In the genomic region with DNA sequence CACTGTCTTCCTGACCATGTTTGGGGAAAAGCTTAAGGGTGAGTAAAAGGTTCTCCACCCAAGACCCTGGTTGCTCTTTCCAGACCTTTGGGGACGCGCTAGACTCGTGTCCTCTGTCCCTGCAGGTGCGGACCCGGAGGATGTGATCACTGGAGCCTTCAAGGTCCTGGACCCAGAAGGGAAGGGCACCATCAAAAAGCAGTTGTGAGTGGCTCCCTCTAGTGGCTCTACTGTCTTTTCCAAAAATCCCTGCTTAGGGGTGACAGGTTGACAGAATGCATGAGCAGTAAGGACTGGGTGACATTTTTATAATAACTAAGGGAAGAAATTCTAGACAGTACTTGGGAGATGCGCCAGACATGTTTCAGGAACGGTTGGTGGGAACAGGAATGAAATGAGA, we compare ENCODE assay signal across 8 mouse cellular contexts. TPM values are rescaled to one million over a fixed set of nuclear protein-coding genes. Genes with fewer than 3 reads are reported as not detected.
DNase-seq lines count a peak whose midpoint lies in the region; ATAC-seq lines count a peak whose summit lies in the region.

No protein-coding gene starts in this region.

- 34% methylated on average over 7 of the region's 7 CpGs for WGBS in kidney, embryonic 14.5 days
- WGBS in midbrain, embryonic 10.5 days: 43% methylated on average over 7 of the region's 7 CpGs
- WGBS in intestine, embryonic 15.5 days: 47% methylated on average over 7 of the region's 7 CpGs

- DNase-seq in CD4-positive, CD25-positive, alpha-beta regulatory T cell, adult 2 months (ENCODE audit: low read depth, low spot score): peak; percentile 71
- peak; percentile 50 for DNase-seq in kidney, postnatal 14 days
- DNase-seq in cerebellum, postnatal 36 days: peak; percentile 35 to 49
- DNase-seq in lung, postnatal 4 days: peak; percentile 15 to 63
- no peak for DNase-seq in midbrain, embryonic 10.5 days (ENCODE audit: low spot score)

- no peak overlapping the region for H3K9ac ChIP-seq in kidney, embryonic 14.5 days (ENCODE audit: low read depth, low read length)
- H3K9ac ChIP-seq in intestine, embryonic 15.5 days: no peak overlapping the region

- no peaks in the 10 kb centered on the region for H3K36me3 ChIP-seq in kidney, embryonic 14.5 days (ENCODE audit: control insufficient read depth, insufficient read depth, low read length)
- H3K36me3 ChIP-seq in midbrain, embryonic 10.5 days: no peaks in the 10 kb centered on the region; the same call in 1 of the 2 replicates
- H3K36me3 ChIP-seq in intestine, embryonic 15.5 days: no peaks in the 10 kb centered on the region

- no peaks in the 10 kb centered on the region for H3K27me3 ChIP-seq in kidney, embryonic 14.5 days (ENCODE audit: control insufficient read depth, insufficient read depth, low read length)
- H3K27me3 ChIP-seq in midbrain, embryonic 10.5 days (ENCODE audit: low read depth, poor library complexity, severe bottlenecking): peaks cover 36% of the 10 kb centered on the region
- no peaks in the 10 kb centered on the region for H3K27me3 ChIP-seq in intestine, embryonic 15.5 days (replicated peaks)

- no peaks in the 10 kb centered on the region for H3K9me3 ChIP-seq in kidney, embryonic 14.5 days (ENCODE audit: control insufficient read depth, low read length)
- no peaks in the 10 kb centered on the region for H3K9me3 ChIP-seq in midbrain, embryonic 10.5 days (replicated peaks)
- H3K9me3 ChIP-seq in intestine, embryonic 15.5 days: no peaks in the 10 kb centered on the region

- H3K27ac ChIP-seq in kidney, embryonic 14.5 days (ENCODE audit: low read depth, low read length): no peak overlapping the region
- no peak overlapping the region for H3K27ac ChIP-seq in midbrain, embryonic 10.5 days (replicated peaks)
- H3K27ac ChIP-seq in intestine, embryonic 15.5 days: no peak overlapping the region

- ATAC-seq in CD4-positive, CD25-positive, alpha-beta regulatory T cell, adult 4 months: no peak
- ATAC-seq in kidney, embryonic 14.5 days (ENCODE audit: low FRiP score, low TSS enrichment): no peak
- no peak for ATAC-seq in intestine, embryonic 15.5 days

- H3K4me3 ChIP-seq in kidney, embryonic 14.5 days (ENCODE audit: low read length): no peak overlapping the region
- H3K4me3 ChIP-seq in midbrain, embryonic 10.5 days: no peak overlapping the region
- H3K4me3 ChIP-seq in intestine, embryonic 15.5 days (replicated peaks): no peak overlapping the region

- H3K4me1 ChIP-seq in kidney, embryonic 14.5 days (ENCODE audit: control insufficient read depth, insufficient read depth, low read length): 0 out of 2 replicates have a peak, but pooled peaks cover 4% of the 10 kb centered on the region
- H3K4me1 ChIP-seq in midbrain, embryonic 10.5 days: peaks cover 33% of the 10 kb centered on the region
- H3K4me1 ChIP-seq in intestine, embryonic 15.5 days (replicated peaks): peaks cover 15% of the 10 kb centered on the region

- H3K4me2 ChIP-seq in kidney, embryonic 14.5 days (replicated peaks; ENCODE audit: low read depth, low read length): no peak overlapping the region
- no peak overlapping the region for H3K4me2 ChIP-seq in intestine, embryonic 15.5 days (replicated peaks)

RNA-seq across cellular contexts. Expression of a gene that starts 4.8 kb away (rescaled TPM):
- 10 to 100 TPM; 25.4 to 31.5 TPM for polyA plus RNA-seq in CD4-positive, CD25-positive, alpha-beta regulatory T cell, adult 4 months (2017; shearing (Covaris generic))
- polyA plus RNA-seq in kidney, embryonic 14.5 days (2014; fragmentation: Nextera tagmentation; extraction: Ambion mirVana): 10.3 and 11.2 TPM in 2 replicates
- polyA plus RNA-seq in midbrain, embryonic 10.5 days (2016; fragmentation: Nextera tagmentation; extraction: Ambion mirVana): 12.6 and 16.5 TPM in 2 replicates
- polyA plus RNA-seq in intestine, embryonic 15.5 days (2015; fragmentation: Nextera tagmentation; extraction: Ambion mirVana): 15.4 and 21.1 TPM in 2 replicates

RNA-seq across cellular contexts. Expression of a gene that starts 5.2 kb away (rescaled TPM):
- polyA plus RNA-seq in CD4-positive, CD25-positive, alpha-beta regulatory T cell, adult 4 months (2017; shearing (Covaris generic)): 10 to 100 TPM; 12.5 to 18.4 TPM
- polyA plus RNA-seq in kidney, embryonic 14.5 days (2014; fragmentation: Nextera tagmentation; extraction: Ambion mirVana): 13.5 and 19.7 TPM in 2 replicates
- polyA plus RNA-seq in midbrain, embryonic 10.5 days (2016; fragmentation: Nextera tagmentation; extraction: Ambion mirVana): 22.7 and 29.4 TPM in 2 replicates
- polyA plus RNA-seq in intestine, embryonic 15.5 days (2015; fragmentation: Nextera tagmentation; extraction: Ambion mirVana): 23.2 and 23.6 TPM in 2 replicates

RNA-seq across cellular contexts. Expression of a gene that starts 17.6 kb away (rescaled TPM):
- polyA plus RNA-seq in CD4-positive, CD25-positive, alpha-beta regulatory T cell, adult 4 months (2017; shearing (Covaris generic)): 10 to 100 TPM; 39.7 to 51.9 TPM
- 41.0 and 57.6 TPM in 2 replicates for polyA plus RNA-seq in kidney, embryonic 14.5 days (2014; fragmentation: Nextera tagmentation; extraction: Ambion mirVana)
- 94.3 and 109 TPM in 2 replicates for polyA plus RNA-seq in midbrain, embryonic 10.5 days (2016; fragmentation: Nextera tagmentation; extraction: Ambion mirVana)
- polyA plus RNA-seq in intestine, embryonic 15.5 days (2015; fragmentation: Nextera tagmentation; extraction: Ambion mirVana): 43.4 and 46.7 TPM in 2 replicates

RNA-seq across cellular contexts. Expression of a gene that starts 19.4 kb away (rescaled TPM):
- polyA plus RNA-seq in CD4-positive, CD25-positive, alpha-beta regulatory T cell, adult 4 months (2017; shearing (Covaris generic)): 1 to 10 TPM; 6.6 to 7.9 TPM
- polyA plus RNA-seq in kidney, embryonic 14.5 days (2014; fragmentation: Nextera tagmentation; extraction: Ambion mirVana): 23.0 and 26.2 TPM in 2 replicates
- polyA plus RNA-seq in midbrain, embryonic 10.5 days (2016; fragmentation: Nextera tagmentation; extraction: Ambion mirVana): 75.4 and 78.6 TPM in 2 replicates
- polyA plus RNA-seq in intestine, embryonic 15.5 days (2015; fragmentation: Nextera tagmentation; extraction: Ambion mirVana): 24.7 and 27.5 TPM in 2 replicates

RNA-seq across cellular contexts. Expression of a gene that starts 19.4 kb away (rescaled TPM):
- polyA plus RNA-seq in CD4-positive, CD25-positive, alpha-beta regulatory T cell, adult 4 months (2017; shearing (Covaris generic)): 100 to 1,000 TPM; 819 to 912 TPM
- 18.5 and 21.6 TPM in 2 replicates for polyA plus RNA-seq in kidney, embryonic 14.5 days (2014; fragmentation: Nextera tagmentation; extraction: Ambion mirVana)
- 31.8 and 32.7 TPM in 2 replicates for polyA plus RNA-seq in midbrain, embryonic 10.5 days (2016; fragmentation: Nextera tagmentation; extraction: Ambion mirVana)
- polyA plus RNA-seq in intestine, embryonic 15.5 days (2015; fragmentation: Nextera tagmentation; extraction: Ambion mirVana): 13.8 and 16.0 TPM in 2 replicates
